Mouse (Mus musculus): Measurements from ENCODE around the gene 6330403K07Rik. TPM values are rescaled to one million over a fixed set of nuclear protein-coding genes. Genes with fewer than 3 reads are reported as not detected.

The 6330403K07Rik gene
- total RNA-seq (2015) (not detected in 2 replicates), total RNA-seq (2017) (not detected in 2 replicates)

- no peak for ATAC-seq (ENCODE audit: poor library complexity, severe bottlenecking)
Observed at GRCm38 (mm10) chr11:71033163-71033761, at the start of gene 6330403K07Rik. TSS of gene 6330403K07Rik (minus strand) at chr11:71033513.

GRCm38 (mm10) chr11:71076342-71076741, 43.0 kb upstream of the 6330403K07Rik start:
- no peak for ATAC-seq (ENCODE audit: poor library complexity, severe bottlenecking)

DNA sequence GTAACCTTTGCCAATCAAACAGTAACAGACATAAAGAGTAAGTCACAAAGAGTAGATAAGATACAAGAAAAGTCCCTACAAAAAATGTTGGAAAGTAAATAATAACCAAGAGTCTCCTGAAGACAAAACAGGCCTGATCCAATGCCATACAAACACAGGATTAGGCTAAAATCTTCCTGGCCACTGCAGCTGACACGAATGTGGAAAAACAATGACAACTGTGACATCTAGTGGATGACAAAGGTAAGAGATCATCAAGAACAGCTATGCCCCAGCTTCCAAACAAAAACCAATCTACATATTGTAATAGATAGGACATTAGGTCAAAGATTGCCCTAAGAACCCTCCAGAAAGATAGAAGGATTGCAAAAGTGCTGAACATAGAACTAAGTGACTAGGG, 19.2 kb upstream of the 6330403K07Rik start:
- ATAC-seq (ENCODE audit: poor library complexity, severe bottlenecking), result 0 out of 2 replicates have a peak, but pooled peaks have one; percentile 43

DNA sequence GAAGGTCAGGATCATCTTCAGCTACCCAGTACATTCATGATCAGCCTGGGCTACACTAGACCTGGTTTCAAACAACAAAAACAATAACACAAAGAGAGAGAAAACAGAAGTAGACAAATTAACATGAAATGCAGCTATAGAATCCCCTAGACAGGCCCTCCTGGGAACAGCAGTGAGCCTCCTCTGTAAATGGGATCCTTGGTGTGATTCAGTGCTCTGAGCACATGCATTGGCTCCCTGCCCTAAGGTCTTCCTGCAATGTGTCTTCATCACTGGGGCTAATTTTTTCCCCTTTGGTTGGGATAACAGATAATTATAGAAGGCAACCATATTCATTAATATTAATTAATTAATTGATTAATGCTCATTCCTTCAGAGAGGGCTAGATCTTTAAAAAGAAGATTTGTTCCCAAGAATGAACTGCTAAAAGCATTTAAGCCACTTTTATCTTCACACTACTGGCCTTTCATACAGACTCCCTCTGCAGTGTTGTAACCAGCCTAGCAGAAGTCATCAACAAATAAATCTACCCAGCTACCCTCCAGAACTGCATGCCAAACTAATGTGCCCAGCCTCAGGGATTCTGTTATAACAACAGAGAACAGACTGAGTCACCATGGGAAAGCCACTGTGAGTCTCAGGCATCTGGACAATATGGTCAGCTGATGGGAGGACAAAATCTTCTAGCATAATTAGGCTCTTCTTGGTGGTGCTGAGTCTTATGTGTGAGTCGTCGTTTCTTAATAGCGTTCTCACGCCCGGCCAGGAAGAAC, 6.4 kb upstream of the 6330403K07Rik start:
- no peak for ATAC-seq (ENCODE audit: poor library complexity, severe bottlenecking)

- no peak for ATAC-seq (ENCODE audit: poor library complexity, severe bottlenecking)
Observed at GRCm38 (mm10) chr11:71032491-71033162, 686 bp downstream of the 6330403K07Rik start.

GRCm38 (mm10) chr11:71032070-71032469, 1.2 kb downstream of the 6330403K07Rik start:
- ATAC-seq (ENCODE audit: poor library complexity, severe bottlenecking), result no peak

DNA sequence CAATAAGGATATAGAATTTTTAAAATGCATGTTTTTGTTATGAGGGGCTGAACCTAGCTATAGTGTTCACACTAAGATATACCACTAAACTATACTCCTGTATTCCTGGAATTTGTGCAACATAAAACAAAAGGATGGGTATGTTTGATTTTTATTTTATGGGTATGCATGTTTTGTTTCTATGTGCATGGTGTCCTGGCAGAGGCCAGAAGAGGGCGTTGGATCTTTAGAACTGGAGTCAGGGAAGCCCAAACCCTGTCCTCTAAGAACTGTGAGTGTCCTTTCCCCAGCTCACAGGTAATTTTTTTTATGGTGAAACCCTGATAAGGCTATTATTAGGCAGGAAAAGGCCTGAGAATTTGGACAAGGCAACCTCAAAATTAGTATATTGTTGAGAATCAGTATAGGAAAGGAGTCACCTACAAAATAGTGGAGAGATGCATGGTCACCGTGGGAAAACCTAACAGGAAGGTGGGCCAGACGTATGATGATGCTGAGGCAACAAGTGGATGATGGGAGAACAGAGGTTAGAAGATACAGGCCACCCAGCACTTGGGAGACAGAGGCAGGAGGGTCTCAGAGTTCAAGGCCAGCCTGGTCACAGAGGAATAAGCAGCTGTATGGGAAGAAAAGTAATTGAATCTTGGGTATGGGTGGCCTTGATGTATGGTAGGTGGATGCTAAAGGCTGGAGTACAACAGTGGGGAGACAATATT, 3.8 kb downstream of the 6330403K07Rik start:
- ATAC-seq (ENCODE audit: poor library complexity, severe bottlenecking), result no peak

GRCm38 (mm10) chr11:71028280-71028679, 5.0 kb downstream of the 6330403K07Rik start:
- no peak for ATAC-seq (ENCODE audit: poor library complexity, severe bottlenecking)

GRCm38 (mm10) chr11:71019201-71020068, 13.9 kb downstream of the 6330403K07Rik start, which contains the start of the genes Mis12 and Derl2:
TSS of gene Mis12 (plus strand) at chr11:71019611.
TSS of gene Derl2 (minus strand) at chr11:71019841.
- ATAC-seq (ENCODE audit: poor library complexity, severe bottlenecking), result peak; percentile 91

GRCm38 (mm10) chr11:71018416-71019200, 14.7 kb downstream of the 6330403K07Rik start:
- ATAC-seq (ENCODE audit: poor library complexity, severe bottlenecking), result no peak

DNA sequence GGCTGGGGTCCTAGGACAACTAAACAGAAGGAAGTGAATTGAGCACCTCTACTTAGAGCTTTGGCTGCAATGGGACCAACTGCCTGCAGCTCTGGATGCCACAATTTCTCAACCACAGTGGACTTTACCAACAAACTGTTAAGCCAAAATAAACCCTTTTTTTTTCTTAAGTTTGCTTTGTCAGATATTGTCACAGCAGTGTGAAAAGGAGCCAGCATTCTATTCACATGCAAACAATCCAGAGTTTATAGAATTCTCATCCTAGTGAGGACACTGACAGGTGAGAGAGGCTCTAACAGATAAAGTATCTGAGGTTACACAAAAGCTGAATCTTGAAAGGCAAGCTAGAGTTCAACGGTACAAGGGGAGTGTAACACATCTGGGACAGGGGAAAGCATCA, 16.3 kb downstream of the 6330403K07Rik start:
- no peak for ATAC-seq (ENCODE audit: poor library complexity, severe bottlenecking)

GRCm38 (mm10) chr11:71012743-71013142, 20.6 kb downstream of the 6330403K07Rik start:
- no peak for ATAC-seq (ENCODE audit: poor library complexity, severe bottlenecking)

DNA sequence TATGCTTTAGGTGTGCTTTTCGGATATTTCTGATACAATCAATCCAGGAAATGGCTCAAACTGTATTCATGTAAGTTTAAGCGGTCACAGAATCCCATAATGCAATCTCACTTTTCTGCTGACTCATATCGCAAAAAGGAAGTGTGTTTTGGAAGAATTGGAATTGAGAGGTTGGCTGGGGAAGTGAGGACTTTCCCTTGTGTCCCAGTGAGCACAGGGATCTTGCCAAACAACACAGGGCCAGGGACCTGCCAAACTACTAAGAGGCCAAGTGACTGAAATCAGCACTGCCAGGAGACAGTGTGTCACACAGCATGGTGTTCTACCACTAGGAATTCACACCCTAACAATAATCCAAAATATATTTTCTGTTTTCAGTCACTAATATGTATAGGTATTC, 25.0 kb downstream of the 6330403K07Rik start:
- ATAC-seq (ENCODE audit: poor library complexity, severe bottlenecking), result 0 out of 2 replicates have a peak, but pooled peaks have one; percentile 14

DNA sequence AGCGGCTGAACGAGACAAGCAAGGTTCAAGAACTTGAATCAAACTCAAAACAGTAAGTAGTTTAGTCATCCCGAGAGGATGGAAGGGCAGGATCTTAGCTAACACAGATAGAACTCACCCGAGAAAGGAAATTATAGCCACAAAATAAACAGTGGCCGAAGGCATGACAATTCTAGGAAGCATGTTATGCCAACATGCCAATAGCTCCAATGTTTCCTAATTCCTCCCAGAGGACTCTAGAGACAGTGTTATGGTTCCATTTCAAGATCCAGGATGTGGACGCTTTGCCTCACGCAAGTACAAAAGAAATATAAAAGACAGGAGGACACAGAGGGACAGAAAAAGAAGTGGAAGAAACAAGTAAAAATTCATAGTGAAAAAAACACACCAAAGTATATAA, 25.5 kb downstream of the 6330403K07Rik start:
- ATAC-seq (ENCODE audit: poor library complexity, severe bottlenecking), result no peak

GRCm38 (mm10) chr11:71007026-71007425, 26.3 kb downstream of the 6330403K07Rik start:
- ATAC-seq (ENCODE audit: poor library complexity, severe bottlenecking), result no peak

DNA sequence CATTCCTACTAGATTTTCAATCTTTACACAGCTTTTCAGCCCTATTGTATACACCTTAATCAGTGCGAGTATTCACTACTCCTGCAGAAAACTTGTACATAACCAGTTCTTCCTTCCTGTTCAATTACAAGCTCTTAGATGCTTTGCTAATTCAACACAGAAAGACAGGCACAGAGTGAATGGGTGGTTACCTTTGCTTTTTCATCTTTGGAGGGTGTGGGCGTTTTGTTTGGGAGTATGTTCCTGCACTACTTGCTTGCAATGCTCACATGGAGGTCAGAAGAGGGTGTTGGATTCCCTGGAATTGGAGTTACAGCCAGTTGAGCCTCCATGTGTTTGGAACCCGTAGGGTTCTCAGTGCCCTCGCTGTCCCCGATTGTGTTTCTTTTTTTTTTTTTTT, 28.3 kb downstream of the 6330403K07Rik start:
- no peak for ATAC-seq (ENCODE audit: poor library complexity, severe bottlenecking)

DNA sequence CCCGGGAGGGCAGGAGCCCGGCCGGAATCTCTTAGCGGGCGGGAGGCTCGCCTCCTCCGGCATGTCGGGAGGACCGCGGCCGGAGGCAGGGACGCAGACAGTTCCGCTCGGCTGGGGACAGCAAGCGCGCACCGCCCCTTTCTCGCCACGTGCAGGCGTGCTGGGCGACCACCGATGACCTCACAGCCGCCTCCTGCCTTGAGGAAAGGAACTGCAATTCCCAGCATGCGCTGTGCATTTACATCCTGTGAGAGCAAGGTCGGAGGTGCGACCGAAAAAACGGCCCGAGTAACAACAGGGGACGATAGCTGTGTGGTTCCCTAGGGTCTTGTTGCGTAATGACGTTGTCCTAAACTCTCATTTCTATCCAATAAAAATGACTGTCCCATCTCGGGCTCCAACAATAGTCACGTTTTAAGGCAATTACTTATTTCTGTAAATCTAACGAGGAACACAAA, 29.0 kb downstream of the 6330403K07Rik start, which contains the start of gene Dhx33:
Gene Dhx33, minus strand, starts transcription at position 122 of the 458 bp plus-strand sequence.
- peak; percentile 98 for ATAC-seq (ENCODE audit: poor library complexity, severe bottlenecking)

DNA sequence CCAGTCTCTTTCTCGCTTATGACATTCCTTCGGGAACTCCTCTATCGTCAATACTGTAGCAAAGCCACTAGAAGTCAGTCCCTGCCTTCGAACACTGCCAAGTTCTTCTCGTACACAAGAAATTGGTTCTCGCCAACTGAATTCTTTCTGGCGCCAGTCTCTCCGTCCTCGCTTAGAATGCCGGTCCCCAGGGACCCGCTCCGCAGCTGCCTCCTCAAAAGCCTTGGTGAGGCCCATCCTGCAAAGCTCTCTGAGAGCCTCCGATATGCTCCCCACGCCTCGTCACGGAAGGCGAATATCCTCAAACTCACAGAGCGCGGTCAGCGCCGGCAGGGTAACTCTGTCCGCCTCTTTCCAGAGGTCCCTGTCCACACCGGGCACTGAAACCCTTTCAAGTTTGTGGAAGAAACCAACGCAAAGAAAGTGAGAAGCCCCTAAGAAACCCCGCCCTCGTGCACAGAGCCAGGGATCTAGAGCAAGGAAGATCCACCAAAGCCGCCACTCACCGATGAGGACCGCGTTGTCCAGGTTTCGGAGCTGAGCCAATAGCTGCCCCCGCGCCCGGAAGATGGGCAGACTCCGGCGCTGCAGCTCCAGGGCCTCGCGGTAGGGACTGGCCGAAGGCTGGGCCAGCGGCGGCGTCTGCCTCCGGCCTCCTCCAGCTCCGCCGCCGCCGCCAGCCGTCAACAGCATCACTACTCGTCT, 29.6 kb downstream of the 6330403K07Rik start:
- peak; percentile 39 for ATAC-seq (ENCODE audit: poor library complexity, severe bottlenecking)

Measured in megakaryocyte, adult 5-6 weeks (primary cell).